ENCODE assay signal across 27 mouse cellular contexts in the genomic region with DNA sequence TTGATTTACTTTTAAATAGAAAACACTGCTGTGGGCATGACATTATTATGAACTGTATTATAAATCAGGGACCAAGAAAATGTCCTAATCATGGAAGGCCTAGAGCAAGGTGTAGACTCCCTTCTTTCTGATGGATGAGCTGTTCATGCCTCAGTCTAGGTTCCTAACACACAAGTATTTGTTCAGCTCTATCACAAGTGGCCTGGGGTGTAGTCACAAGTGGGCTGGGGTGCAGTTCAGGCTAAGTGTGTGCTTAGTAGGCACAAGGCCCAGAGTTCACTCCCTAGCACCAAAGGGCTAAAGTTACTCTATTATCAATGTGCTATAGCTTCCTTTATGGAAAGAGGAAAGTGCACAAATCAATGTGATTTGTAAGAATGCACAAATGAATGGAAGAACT. TPM values are rescaled to one million over a fixed set of nuclear protein-coding genes. Genes with fewer than 3 reads are reported as not detected.
DNase-seq lines count a peak whose midpoint lies in the region; ATAC-seq and TF ChIP-seq lines count a peak whose summit lies in the region.
"Had no signal": no experiment of that assay in that cellular context is flagged by ENCODE, and none has a peak within 500 bp of the region (broad histone marks: within the 10 kb centered on the region; RNA-seq: fewer than 3 reads in every experiment).

No protein-coding gene starts in this region.

- no peaks in the 10 kb centered on the region for H3K27me3 ChIP-seq in lung, embryonic 15.5 days
- H3K27me3 ChIP-seq: embryonic facial prominence, embryonic 13.5 days; forebrain, embryonic 12.5 days; forebrain, embryonic 15.5 days; heart, embryonic 13.5 days; hindbrain, embryonic 15.5 days had no signal

- peak; percentile 67 for ATAC-seq in lung, embryonic 15.5 days (ENCODE audit: borderline replicate concordance, extremely low read depth, low FRiP score, low TSS enrichment)
- ATAC-seq: forebrain, embryonic 15.5 days had no signal

- H3K27ac ChIP-seq in lung, embryonic 15.5 days, result no peak overlapping the region
- peak overlapping the region; percentile 84 for H3K27ac ChIP-seq in macrophage
- H3K27ac ChIP-seq: embryonic facial prominence, embryonic 10.5 days; embryonic facial prominence, embryonic 13.5 days; forebrain, embryonic 12.5 days; forebrain, embryonic 15.5 days; heart, adult 2 months; hindbrain, embryonic 15.5 days had no signal

- no peak for DNase-seq in lung, adult 2 months
- DNase-seq in lung, postnatal 10 days, result peak; percentile 11
- DNase-seq in Muller cell, postnatal 12 days (ENCODE audit: inconsistent ontology term), result no peak
- no peak for DNase-seq in spleen, postnatal 14 days (ENCODE audit: low spot score in 2 of 2)
- DNase-seq: adrenal gland, adult 8-10 months; adrenal gland, postnatal 25 days; cerebellum, adult 11-12 months; cerebellum, adult 8-10 months; cerebellum, postnatal 10 days; cerebellum, postnatal 36 days; embryo, embryonic 11 days; gastrocnemius, postnatal 10 days; gastrocnemius, postnatal 36 days; heart, adult 2 months; heart, postnatal 14 days; heart, postnatal 4 days had no signal

- no peaks in the 10 kb centered on the region for H3K36me3 ChIP-seq in lung, embryonic 15.5 days
- no peaks in the 10 kb centered on the region for H3K36me3 ChIP-seq in macrophage (ENCODE audit: inconsistent target)
- H3K36me3 ChIP-seq: embryonic facial prominence, embryonic 10.5 days; embryonic facial prominence, embryonic 13.5 days; forebrain, embryonic 12.5 days; forebrain, embryonic 15.5 days; heart, embryonic 10.5 days; heart, embryonic 13.5 days; hindbrain, embryonic 15.5 days had no signal

- no peak for TF ChIP-seq POLR2A in lung, adult 2 months (IDR thresholded peaks at IDR 0.05; ENCODE audit: borderline replicate concordance, extremely low read depth, low read depth, low read length)

- H3K9me3 ChIP-seq in lung, embryonic 15.5 days, result no peaks in the 10 kb centered on the region
- H3K9me3 ChIP-seq: embryonic facial prominence, embryonic 10.5 days; embryonic facial prominence, embryonic 13.5 days; forebrain, embryonic 12.5 days; forebrain, embryonic 15.5 days; heart, embryonic 10.5 days; heart, embryonic 13.5 days; hindbrain, embryonic 15.5 days had no signal

- TF ChIP-seq CTCF in lung, adult 2 months (IDR thresholded peaks at IDR 0.05; ENCODE audit: insufficient read depth, low read length), result no peak

- H3K79me2 ChIP-seq in macrophage (ENCODE audit: inconsistent target), result no peaks in the 10 kb centered on the region

- no peak overlapping the region for H3K9ac ChIP-seq in lung, embryonic 15.5 days
- H3K9ac ChIP-seq: embryonic facial prominence, embryonic 13.5 days; forebrain, embryonic 12.5 days; forebrain, embryonic 15.5 days; heart, embryonic 13.5 days; hindbrain, embryonic 15.5 days had no signal

- H3K4me2 ChIP-seq in lung, embryonic 15.5 days, result no peak overlapping the region
- H3K4me2 ChIP-seq: embryonic facial prominence, embryonic 13.5 days; forebrain, embryonic 12.5 days; forebrain, embryonic 15.5 days; heart, embryonic 13.5 days; hindbrain, embryonic 15.5 days had no signal

- H3K4me3 ChIP-seq in lung, embryonic 15.5 days, result no peak overlapping the region
- H3K4me3 ChIP-seq in lung, adult 2 months (replicated peaks; ENCODE audit: extremely low read depth, low read depth, low read length), result no peak overlapping the region
- no peak overlapping the region for H3K4me3 ChIP-seq in macrophage (ENCODE audit: inconsistent target)
- H3K4me3 ChIP-seq: embryonic facial prominence, embryonic 10.5 days; embryonic facial prominence, embryonic 13.5 days; erythroblast, embryonic 14.5 days; forebrain, embryonic 12.5 days; forebrain, embryonic 15.5 days; heart, adult 2 months; heart, embryonic 10.5 days; heart, embryonic 13.5 days; hindbrain, embryonic 15.5 days had no signal

- 0 out of 2 replicates have a peak, but pooled peaks cover 11% of the 10 kb centered on the region for H3K4me1 ChIP-seq in lung, embryonic 15.5 days
- H3K4me1 ChIP-seq in lung, adult 2 months (ENCODE audit: control insufficient read depth, insufficient read depth, low read length), result peaks cover 6% of the 10 kb centered on the region
- H3K4me1 ChIP-seq: embryonic facial prominence, embryonic 13.5 days; forebrain, embryonic 12.5 days; forebrain, embryonic 15.5 days; hindbrain, embryonic 15.5 days had no signal

RNA-seq across cellular contexts. Expression of a gene that starts 55.6 kb away (rescaled TPM):
- polyA plus RNA-seq in lung, embryonic 15.5 days (2015; fragmentation: Nextera tagmentation; extraction: Ambion mirVana), result 3.9 and 4.2 TPM in 2 replicates
- polyA plus RNA-seq in lung, adult 2 months (2012; rRNA removed), result 4.0 and 5.9 TPM in 2 replicates
- total RNA-seq in macrophage (2018; cell fraction: chromatin; rRNA removed), result 10 to 100 TPM in 6 of 26 experiments, 1 to 10 TPM in 13, under 1 TPM in 7; 0.37 to 54.8 (median 2.2) TPM
- 10 to 100 TPM in 11 of 26 experiments, 1 to 10 TPM in 15; 1.2 to 42.4 (median 5.1) TPM for total RNA-seq in macrophage (2018; cell fraction: cytosol; rRNA removed)
- 10 to 100 TPM in 9 of 26 experiments, 1 to 10 TPM in 17; 1.3 to 84.6 (median 5.4) TPM for total RNA-seq in macrophage (2018; cell fraction: nucleus; rRNA removed)
- 2.2 to 11.1 TPM (median 5.0 TPM) in 3 replicates for polyA plus RNA-seq in macrophage (2018)
- total RNA-seq: granulocyte monocyte progenitor cell, adult 5-6 weeks had no signal
